Mouse (Mus musculus): ENCODE data around the gene Paf1. TPM values are rescaled to one million over a fixed set of nuclear protein-coding genes. Genes with fewer than 3 reads are reported as not detected.

The Paf1 gene
- polyA plus RNA-seq, 1 experiment: 82.5 TPM

DNA sequence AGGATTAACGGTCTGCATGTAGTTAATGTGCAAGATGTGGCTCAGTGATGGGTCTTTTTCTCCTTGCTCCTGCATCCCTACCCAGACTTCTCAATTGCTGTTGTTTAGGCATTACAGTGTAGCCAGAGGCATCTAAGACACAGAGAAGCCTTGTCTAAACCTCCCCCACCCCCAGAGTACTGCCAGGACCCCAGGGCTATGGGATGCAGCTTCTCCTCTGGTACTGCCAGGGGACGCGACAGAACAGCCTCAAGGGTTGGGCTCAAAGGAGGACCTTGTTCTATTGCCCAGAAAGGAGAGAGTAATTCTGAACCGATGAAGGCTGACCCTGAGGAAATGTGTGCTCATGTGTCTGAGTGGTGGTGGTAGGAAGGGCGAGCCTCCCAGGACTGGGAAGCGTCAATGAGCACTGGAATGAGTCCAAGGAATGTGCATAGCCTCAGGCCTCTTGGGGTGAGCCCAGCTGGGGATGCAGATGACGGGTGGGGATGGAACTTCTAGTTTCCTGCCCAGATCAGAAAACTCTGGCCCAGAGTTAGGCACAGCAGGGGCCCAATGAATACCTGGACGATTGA is 25.4 kb downstream of the Paf1 start:
- no peak for TF ChIP-seq POLR2A (IDR thresholded peaks at IDR 0.05; ENCODE audit: low read depth, low read length)
- no peak for TF ChIP-seq CTCF (IDR thresholded peaks at IDR 0.05; ENCODE audit: borderline replicate concordance, insufficient read depth, low read length)
- Histone ChIP-seq H3K4me1 (ENCODE audit: control insufficient read depth, insufficient read depth, low read length) (peaks cover 9% of the 10 kb centered on the region), H3K27ac (ENCODE audit: insufficient read depth, low read length) (peak overlapping the region; percentile 86), H3K4me3 (ENCODE audit: insufficient read depth, low read length) (no peak overlapping the region)

DNA sequence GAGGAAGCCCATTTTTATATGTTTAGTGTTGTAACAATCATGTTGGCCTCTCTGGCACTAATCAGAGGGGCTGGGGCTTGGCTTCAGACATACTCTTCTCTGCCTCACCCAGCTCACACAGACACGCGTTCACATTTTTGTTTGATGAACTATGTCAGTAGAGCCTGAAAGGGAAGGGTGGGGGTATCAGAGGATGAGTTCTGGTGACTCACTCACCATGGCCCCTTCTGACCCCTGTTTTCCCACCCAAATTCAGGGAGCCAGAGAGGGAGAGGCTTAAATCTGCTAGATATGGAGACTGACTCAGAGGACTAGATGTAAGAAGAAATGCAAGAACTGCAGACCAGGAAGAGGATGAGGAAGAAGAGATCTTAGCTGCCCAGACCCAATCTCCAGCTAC is 26.7 kb downstream of the Paf1 start:
- H3K4me3 ChIP-seq (ENCODE audit: insufficient read depth, low read length): no peak overlapping the region
- TF ChIP-seq CTCF (IDR thresholded peaks at IDR 0.05; ENCODE audit: borderline replicate concordance, insufficient read depth, low read length): no peak
- TF ChIP-seq POLR2A (IDR thresholded peaks at IDR 0.05; ENCODE audit: low read depth, low read length): no peak
- peak overlapping the region; percentile 89 for H3K27ac ChIP-seq (ENCODE audit: insufficient read depth, low read length)
- peaks cover 13% of the 10 kb centered on the region for H3K4me1 ChIP-seq (ENCODE audit: control insufficient read depth, insufficient read depth, low read length)

DNA sequence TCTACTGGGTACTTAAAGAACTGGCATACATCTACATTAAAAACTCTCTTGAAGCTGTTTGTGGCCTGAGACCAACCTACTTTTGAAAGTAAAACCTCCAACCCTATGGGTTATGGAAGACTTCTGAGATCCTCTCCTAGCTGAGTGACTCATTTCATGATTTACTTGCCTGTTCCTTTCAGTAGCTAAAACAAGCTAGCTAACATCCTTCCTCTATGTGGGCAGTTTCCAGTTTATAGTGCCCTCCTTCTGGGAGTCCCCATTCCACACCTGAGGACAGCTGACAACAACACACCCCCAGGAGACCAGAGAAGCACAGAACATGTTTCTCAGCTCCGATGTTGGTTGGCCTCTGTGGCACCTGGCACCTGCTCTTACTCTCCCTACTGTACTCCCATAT is 30.3 kb downstream of the Paf1 start:
- TF ChIP-seq POLR2A (IDR thresholded peaks at IDR 0.05; ENCODE audit: low read depth, low read length) (no peak), CTCF (IDR thresholded peaks at IDR 0.05; ENCODE audit: borderline replicate concordance, insufficient read depth, low read length) (no peak)
- no peak overlapping the region for H3K27ac ChIP-seq (ENCODE audit: insufficient read depth, low read length)
- H3K4me1 ChIP-seq (ENCODE audit: control insufficient read depth, insufficient read depth, low read length): peaks cover 13% of the 10 kb centered on the region
- H3K4me3 ChIP-seq (ENCODE audit: insufficient read depth, low read length): no peak overlapping the region

DNA sequence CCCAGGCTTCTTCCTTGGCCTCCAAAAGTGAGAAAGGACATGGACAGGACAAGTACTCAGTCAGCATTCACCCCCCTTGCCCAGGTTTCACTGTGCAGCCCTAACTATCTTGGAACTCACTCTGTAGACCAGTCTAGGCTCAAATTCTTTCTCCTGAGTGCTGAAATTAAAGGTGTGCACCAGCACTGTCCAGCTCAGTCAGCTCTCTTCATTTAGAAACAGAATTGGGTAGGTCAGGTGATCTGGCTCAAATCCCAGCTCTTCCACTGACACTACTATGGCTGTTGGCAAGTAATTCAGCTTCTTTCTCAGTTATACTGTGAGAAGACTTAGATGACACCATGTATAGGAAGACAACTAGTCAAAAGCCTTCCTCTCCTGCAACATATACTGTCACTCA is 35.0 kb downstream of the Paf1 start:
- H3K4me1 ChIP-seq (ENCODE audit: control insufficient read depth, insufficient read depth, low read length): 0 out of 2 replicates have a peak, but pooled peaks cover 4% of the 10 kb centered on the region
- no peak overlapping the region for H3K27ac ChIP-seq (ENCODE audit: insufficient read depth, low read length)
- TF ChIP-seq CTCF (IDR thresholded peaks at IDR 0.05; ENCODE audit: borderline replicate concordance, insufficient read depth, low read length): no peak
- TF ChIP-seq POLR2A (IDR thresholded peaks at IDR 0.05; ENCODE audit: low read depth, low read length): no peak
- H3K4me3 ChIP-seq (ENCODE audit: insufficient read depth, low read length): no peak overlapping the region

DNA sequence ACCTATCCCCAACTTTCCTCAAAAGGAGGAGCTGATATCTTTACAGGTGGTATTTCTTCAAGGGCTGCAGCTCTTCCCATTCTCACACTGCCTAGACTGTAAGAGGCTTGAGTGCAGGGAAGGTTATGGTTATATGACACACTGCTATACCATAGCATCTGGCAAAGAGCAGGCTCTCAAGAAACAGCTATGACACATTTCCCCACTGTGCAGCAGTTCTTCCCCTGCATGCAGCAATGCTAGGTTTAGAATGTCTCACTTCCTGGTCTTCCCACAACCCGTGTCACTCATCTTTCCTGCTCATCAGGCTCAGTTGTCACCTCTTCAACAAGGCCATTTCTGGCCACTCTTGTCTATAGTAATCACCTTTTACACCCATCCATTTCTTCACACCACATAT is 37.8 kb downstream of the Paf1 start:
- Histone ChIP-seq H3K27ac (ENCODE audit: insufficient read depth, low read length) (no peak overlapping the region; the same call in 1 of the 2 replicates), H3K4me1 (ENCODE audit: control insufficient read depth, insufficient read depth, low read length) (peaks cover 7% of the 10 kb centered on the region), H3K4me3 (ENCODE audit: insufficient read depth, low read length) (no peak overlapping the region)
- TF ChIP-seq CTCF (IDR thresholded peaks at IDR 0.05; ENCODE audit: borderline replicate concordance, insufficient read depth, low read length) (no peak), POLR2A (IDR thresholded peaks at IDR 0.05; ENCODE audit: low read depth, low read length) (no peak)

DNA sequence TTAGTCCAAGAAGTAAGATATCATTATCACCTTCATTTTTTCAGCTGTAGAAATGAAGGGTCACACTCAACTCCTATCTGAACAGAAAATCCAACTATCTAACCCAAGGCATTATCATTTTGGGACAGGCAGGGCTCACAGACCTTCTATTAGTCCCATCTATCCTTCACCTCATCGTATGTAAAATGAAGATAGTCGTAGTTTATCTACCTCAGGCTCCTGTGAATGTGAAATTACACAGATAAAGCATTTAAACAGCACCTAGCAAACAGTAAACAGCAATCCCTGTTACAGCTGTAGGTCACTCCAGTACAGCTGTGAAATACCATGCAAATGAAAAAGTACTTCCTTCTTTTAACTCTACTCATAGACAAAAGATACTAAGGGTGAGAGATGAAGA is 39.5 kb downstream of the Paf1 start:
- TF ChIP-seq POLR2A (IDR thresholded peaks at IDR 0.05; ENCODE audit: low read depth, low read length): no peak
- TF ChIP-seq CTCF (IDR thresholded peaks at IDR 0.05; ENCODE audit: borderline replicate concordance, insufficient read depth, low read length): no peak
- no peak overlapping the region for H3K4me3 ChIP-seq (ENCODE audit: insufficient read depth, low read length)
- peaks cover 7% of the 10 kb centered on the region for H3K4me1 ChIP-seq (ENCODE audit: control insufficient read depth, insufficient read depth, low read length)

DNA sequence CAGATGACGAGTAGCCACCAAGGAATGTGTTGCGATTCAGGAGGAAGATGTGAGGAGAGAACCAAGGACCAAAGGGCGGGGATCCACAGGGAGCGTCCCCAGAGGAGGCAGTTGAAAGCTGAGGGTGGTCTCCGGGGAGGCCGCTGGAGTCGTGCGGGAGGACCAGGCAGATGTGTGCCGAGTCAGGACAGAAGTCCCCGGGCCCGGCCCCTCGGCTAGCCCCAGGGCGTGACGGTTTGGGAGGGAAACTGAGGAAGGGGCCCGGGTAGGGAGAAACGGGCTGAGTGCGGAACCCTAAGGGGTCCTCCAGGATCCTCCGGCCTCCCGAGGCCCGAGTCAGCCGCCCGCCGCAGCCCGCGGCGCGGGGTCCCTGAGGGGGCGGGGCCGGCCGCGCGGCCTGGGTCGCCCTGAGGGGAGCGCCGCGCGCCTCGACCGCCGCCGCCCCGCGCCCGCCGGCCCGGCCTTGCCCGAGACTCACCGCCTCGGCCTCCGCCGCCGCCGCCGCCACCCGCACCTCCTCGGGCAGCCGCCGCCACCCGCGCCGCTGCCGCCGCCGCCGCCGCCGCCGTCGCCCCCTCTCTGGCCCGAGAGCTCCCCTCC is 43.0 kb downstream of the Paf1 start:
- TF ChIP-seq POLR2A (IDR thresholded peaks at IDR 0.05; ENCODE audit: low read depth, low read length): no peak
- no peak for TF ChIP-seq CTCF (IDR thresholded peaks at IDR 0.05; ENCODE audit: borderline replicate concordance, insufficient read depth, low read length)
- Histone ChIP-seq H3K4me1 (ENCODE audit: control insufficient read depth, insufficient read depth, low read length) (peaks cover 7% of the 10 kb centered on the region), H3K27ac (ENCODE audit: insufficient read depth, low read length) (peak overlapping the region; percentile 1; the same call in 1 of the 2 replicates), H3K4me3 (ENCODE audit: insufficient read depth, low read length) (peak overlapping the region; percentile 87)

More for the DNA sequence above, 39.5 kb downstream of the Paf1 start:
- no peak overlapping the region for H3K27ac ChIP-seq (ENCODE audit: insufficient read depth, low read length)

DNA sequence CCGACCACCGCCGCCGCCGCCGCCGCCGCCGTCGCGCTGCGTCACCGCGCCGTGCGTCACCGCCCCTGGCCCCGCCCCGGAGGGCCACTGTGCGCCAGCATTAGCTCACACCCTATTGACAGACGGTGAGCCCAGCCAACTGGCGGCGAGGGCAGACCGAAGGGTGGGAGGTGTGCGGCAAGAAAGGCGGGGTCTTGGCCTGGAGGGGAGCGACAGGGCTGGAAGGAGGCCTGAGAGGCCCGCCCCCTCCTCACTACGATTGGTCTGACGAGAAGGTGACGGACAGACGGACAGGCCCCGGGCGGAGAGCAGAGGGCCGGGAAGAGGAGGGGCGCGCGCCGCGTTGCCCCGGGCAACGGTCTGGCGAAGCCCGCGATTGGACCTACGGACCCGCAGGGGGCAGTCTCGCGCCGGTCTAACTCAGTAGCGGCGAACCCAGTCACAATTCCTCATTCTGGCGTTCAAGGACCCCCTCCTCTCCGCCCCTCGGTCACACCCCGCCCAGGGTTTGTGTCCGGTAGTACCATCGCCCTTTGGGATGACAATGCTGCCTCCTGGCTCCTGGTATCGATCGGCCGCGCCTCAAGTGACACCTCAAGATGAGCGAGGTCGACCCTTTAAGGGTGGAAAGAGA is 43.6 kb downstream of the Paf1 start:
- TF ChIP-seq POLR2A (IDR thresholded peaks at IDR 0.05; ENCODE audit: low read depth, low read length) (peak; percentile 81), CTCF (IDR thresholded peaks at IDR 0.05; ENCODE audit: borderline replicate concordance, insufficient read depth, low read length) (0 out of 2 replicates have a peak, but pooled peaks have one; percentile 37)
- peak overlapping the region; percentile 65 for H3K27ac ChIP-seq (ENCODE audit: insufficient read depth, low read length)
- H3K4me1 ChIP-seq (ENCODE audit: control insufficient read depth, insufficient read depth, low read length): peaks cover 7% of the 10 kb centered on the region
- H3K4me3 ChIP-seq (ENCODE audit: insufficient read depth, low read length): peak overlapping the region; percentile 60

DNA sequence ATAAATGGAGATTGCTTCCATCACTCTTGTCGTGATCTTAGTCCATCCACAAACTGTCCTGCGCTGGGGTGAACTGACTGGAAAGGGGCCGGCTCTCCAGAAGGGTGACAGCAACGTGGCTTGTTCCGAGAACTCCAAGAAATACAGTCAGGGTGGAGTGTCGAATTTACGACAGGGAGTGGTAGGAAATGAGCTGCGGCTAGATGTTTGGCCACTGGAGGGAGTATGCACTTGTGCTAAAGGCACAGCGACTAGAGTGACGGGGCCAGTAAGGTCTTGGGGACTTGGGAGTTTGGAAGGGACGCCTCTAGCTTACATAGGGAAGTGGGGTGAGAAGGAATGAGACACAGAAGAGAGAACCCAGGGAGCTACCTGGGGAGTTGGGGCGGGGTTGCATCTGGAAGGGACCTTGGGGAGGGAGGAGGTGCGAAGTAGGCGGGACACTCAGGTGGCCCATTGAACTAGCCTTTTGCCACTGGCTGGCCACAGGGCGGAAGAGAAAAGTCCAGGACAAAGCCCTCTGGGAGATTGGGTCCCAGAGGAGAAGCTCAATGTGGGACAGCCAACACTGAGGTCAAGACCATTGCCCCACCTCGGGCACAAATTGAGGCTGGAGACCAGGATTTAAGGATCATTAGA is 44.3 kb downstream of the Paf1 start, which contains the start of gene Gmfg:
Gmfg (plus strand) TSS at position 516 of the 639 bp plus-strand sequence.
- peak within 1 kb of the TSS; percentile 65 for H3K27ac ChIP-seq (ENCODE audit: insufficient read depth, low read length)
- H3K4me1 ChIP-seq (ENCODE audit: control insufficient read depth, insufficient read depth, low read length): peaks cover 7% of the 10 kb centered on the region
- H3K4me3 ChIP-seq (ENCODE audit: insufficient read depth, low read length): peak within 1 kb of the TSS; percentile 60
- TF ChIP-seq POLR2A (IDR thresholded peaks at IDR 0.05; ENCODE audit: low read depth, low read length) (0 out of 2 replicates have a peak, but pooled peaks have one; percentile 1), CTCF (IDR thresholded peaks at IDR 0.05; ENCODE audit: borderline replicate concordance, insufficient read depth, low read length) (peak; percentile 70; the same call in 1 of the 2 replicates)
